Mouse (Mus musculus) midbrain, postnatal 0 days (tissue): ENCODE results near the gene Zfp646. TPM values are rescaled to one million over a fixed set of nuclear protein-coding genes. Genes with fewer than 3 reads are reported as not detected.
"Not testable (repeated sequence)": the region's sequence is repeated elsewhere in the genome, so short reads cannot be mapped to it uniquely, and the experiment has no call there.

Experiments
- ATAC-seq: fragments of 200-750 bp; cut with Nextera tagmentation; 2 replicates; pipeline ENCODE4 v1.8.0; 2017; ENCODE audit warnings: moderate number of reproducible peaks, mild to moderate bottlenecking, moderate TSS enrichment, moderate library complexity; ENCODE audit not compliant: low FRiP score
- DNase-seq: peaks from one replicate; pipeline ENCODE4 v3.0.0-alpha.2; 2015; ENCODE audit warnings: low spot score
- H3K27ac ChIP-seq: fragments of 300-500 bp; sonication (generic); 2 replicates; pipeline ENCODE4 v1.5.1; 2014; ENCODE audit warnings: low read depth, mild to moderate bottlenecking, low read length, mixed read lengths
- H3K27me3 ChIP-seq: fragments of 300-500 bp; sonication (generic); 2 replicates; pipeline ENCODE4 v1.6.1; 2014; ENCODE audit warnings: low read length, control low read depth, mixed read lengths; ENCODE audit not compliant: insufficient read depth
- H3K36me3 ChIP-seq: fragments of 300-500 bp; sonication (generic); 2 replicates; pipeline ENCODE4 v1.6.1; 2014; ENCODE audit warnings: low read length, control low read depth, mixed read lengths; ENCODE audit not compliant: insufficient read depth
- H3K4me1 ChIP-seq: fragments of 300-500 bp; sonication (generic); 2 replicates; pipeline ENCODE4 v1.6.1; 2014; ENCODE audit warnings: mild to moderate bottlenecking, control low read depth, antibody characterized with exemption, low read length, mixed read lengths; ENCODE audit not compliant: insufficient read depth
- H3K4me2 ChIP-seq: fragments of 300-500 bp; sonication (generic); 2 replicates; pipeline ENCODE4 v1.6.1; 2014; ENCODE audit warnings: low read depth, mild to moderate bottlenecking, low read length, mixed read lengths; ENCODE audit not compliant: poor library complexity, severe bottlenecking
- H3K4me3 ChIP-seq: fragments of 300-500 bp; sonication (generic); 2 replicates; pipeline ENCODE4 v1.5.1; 2014; ENCODE audit warnings: low read depth, mild to moderate bottlenecking, low read length, moderate library complexity
- H3K9ac ChIP-seq: fragments of 300-500 bp; sonication (generic); replicated peaks from 2 replicates; pipeline ENCODE4 v1.6.1; 2014; ENCODE audit warnings: mild to moderate bottlenecking, low read length, moderate library complexity, mixed read lengths; ENCODE audit not compliant: poor library complexity, severe bottlenecking
- H3K9me3 ChIP-seq: fragments of 300-500 bp; sonication (generic); 2 replicates; pipeline ENCODE4 v1.6.1; 2016; ENCODE audit warnings: low read length, control low read depth
- CTCF ChIP-seq: IDR thresholded peaks from 2 replicates; pipeline ENCODE4 v1.5.1; 2016; ENCODE audit warnings: antibody characterized with exemption, mild to moderate bottlenecking
- WGBS: fragments of 180-500 bp; shearing (Covaris S2); extraction: QIAGEN DNeasy Blood & Tissue Kit; methylation state at CpG from one replicate; pipeline ENCODE4 v1.1.7; 2014; 5-methylcytosine and 5-hydroxymethylcytosine counted together
- polyA plus RNA-seq: library from polyadenylated mRNA; unstranded; fragments of >200 nt; fragmentation: Nextera tagmentation; extraction: Ambion mirVana; gene quantifications from 2 replicates; pipeline ENCODE4 v1.2.1, GENCODE M21; 2015
- total RNA-seq: library from RNA; depleted of rRNA; stranded (reverse); fragments of >200 nt; gene quantifications from 2 replicates; pipeline ENCODE4 v1.2.3, GENCODE M21; 2014

Gene Zfp646
- total and polyA plus RNA-seq, 2 experiments from 2014 or later = 3.8 to 33.8 TPM

DNA sequence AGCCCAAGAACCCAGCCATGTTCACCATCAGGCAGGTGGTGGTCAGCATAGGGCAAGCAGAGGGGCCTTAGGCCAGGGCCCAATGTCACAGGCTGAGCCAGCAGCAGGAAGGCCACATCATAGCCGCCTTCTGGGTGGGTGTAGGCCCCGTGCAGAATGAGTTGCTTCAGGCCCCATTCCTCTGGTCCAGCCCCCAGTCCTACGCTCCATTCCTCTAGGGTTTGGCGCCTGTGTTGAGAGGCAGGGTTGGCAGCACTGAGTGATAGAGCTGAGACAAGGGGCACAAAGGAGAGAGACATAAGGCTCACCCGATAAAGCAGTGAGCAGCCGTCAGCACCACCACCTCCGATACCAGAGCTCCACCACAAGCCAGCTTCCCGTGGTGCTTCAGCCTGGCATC is 11.2 kb downstream of the Zfp646 start:
- peaks cover 85% of the 10 kb centered on the region for H3K36me3 ChIP-seq
- DNase-seq (no peak), ATAC-seq (no peak)
- H3K4me2 ChIP-seq = no peak overlapping the region
- no peak overlapping the region for H3K9ac ChIP-seq
- no peak for TF ChIP-seq CTCF
- no peaks in the 10 kb centered on the region for H3K27me3 ChIP-seq
- WGBS = 85% methylated on average over 8 of the region's 8 CpGs
- no peak overlapping the region for H3K4me3 ChIP-seq
- no peaks in the 10 kb centered on the region for H3K4me1 ChIP-seq
- no peak overlapping the region for H3K27ac ChIP-seq
- no peaks in the 10 kb centered on the region for H3K9me3 ChIP-seq

DNA sequence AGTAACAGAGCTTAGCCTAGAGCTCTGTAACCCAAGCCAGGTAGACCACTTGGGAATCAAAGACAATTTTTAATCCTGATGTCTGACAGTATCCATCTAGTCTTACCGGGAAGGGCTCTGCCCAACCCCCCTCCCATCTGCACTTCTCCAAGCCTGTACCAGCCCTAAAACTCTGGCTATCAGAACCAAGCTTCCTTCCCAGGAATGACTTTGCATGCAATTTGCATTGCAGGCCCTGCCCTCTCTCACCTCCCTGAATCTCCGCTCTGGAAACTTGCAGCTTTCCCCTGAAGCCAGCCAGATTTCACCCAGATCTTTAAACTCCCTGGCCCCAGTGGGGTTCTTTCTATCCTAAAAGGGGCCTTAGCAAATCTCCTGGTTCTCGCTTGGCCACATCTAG is 11.8 kb downstream of the Zfp646 start:
- peaks cover 82% of the 10 kb centered on the region for H3K36me3 ChIP-seq

DNA sequence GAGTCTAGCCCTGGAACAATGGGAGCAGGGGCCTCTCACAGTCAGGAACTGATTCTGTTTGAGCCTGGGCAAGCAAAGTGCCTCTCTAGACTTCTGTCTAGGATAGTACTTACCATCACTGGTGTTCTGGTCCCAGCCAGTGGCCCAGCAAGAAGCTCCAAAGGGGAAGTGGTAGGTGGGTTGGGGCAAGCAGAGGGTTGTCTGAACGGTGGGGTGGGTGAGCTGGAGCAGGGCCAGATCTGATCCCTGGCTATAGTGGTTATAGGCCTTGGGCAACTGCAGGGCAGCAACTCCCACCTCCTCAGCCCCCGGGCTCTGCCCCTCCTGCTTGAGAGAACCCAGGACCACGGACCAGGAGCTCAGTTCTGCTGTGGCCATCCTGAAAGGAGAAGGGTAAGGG is 12.8 kb downstream of the Zfp646 start:
- H3K36me3 ChIP-seq = peaks cover 79% of the 10 kb centered on the region

More for the DNA sequence above, 11.8 kb downstream of the Zfp646 start:
- no peaks in the 10 kb centered on the region for H3K9me3 ChIP-seq
- no peaks in the 10 kb centered on the region for H3K4me1 ChIP-seq
- no peaks in the 10 kb centered on the region for H3K27me3 ChIP-seq
- DNase-seq (no peak), ATAC-seq (no peak)
- H3K4me3 ChIP-seq = no peak overlapping the region
- no peak overlapping the region for H3K9ac ChIP-seq
- no peak overlapping the region for H3K4me2 ChIP-seq
- TF ChIP-seq CTCF = no peak
- no peak overlapping the region for H3K27ac ChIP-seq
- 82% methylated on average over 3 of the region's 3 CpGs for WGBS

DNA sequence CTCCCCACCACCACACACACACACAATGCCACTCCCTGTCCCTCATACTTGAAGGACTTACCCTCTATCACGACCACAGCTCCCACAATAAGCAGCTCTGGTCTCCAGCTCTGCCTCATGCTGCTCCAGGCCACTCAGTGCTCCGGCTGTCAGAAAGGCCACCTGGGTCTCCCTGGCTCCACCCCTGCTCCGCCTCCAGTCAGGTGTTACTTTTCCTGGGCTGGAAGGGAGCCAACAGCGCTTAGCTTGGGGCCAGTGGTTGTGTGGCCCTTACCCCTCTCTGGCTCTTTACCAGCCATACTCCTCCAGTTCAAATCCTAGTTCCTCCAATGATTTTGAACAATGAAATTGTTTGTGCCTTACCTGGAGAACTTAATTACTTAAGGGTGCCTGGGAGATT is 14.8 kb downstream of the Zfp646 start, which contains the start of gene Prss53:
TSS of gene Prss53 (minus strand) at position 173 of the 400 bp plus-strand sequence.
- H3K4me3 ChIP-seq = no peak within 1 kb of the TSS
- WGBS = 26% methylated on average over 4 of the region's 4 CpGs
- H3K27ac ChIP-seq = no peak within 1 kb of the TSS
- no peak within 1 kb of the TSS for H3K4me2 ChIP-seq
- peaks cover 63% of the 10 kb centered on the region for H3K36me3 ChIP-seq
- no peak within 1 kb of the TSS for H3K9ac ChIP-seq
- H3K4me1 ChIP-seq = no peaks in the 10 kb centered on the region
- no peak for ATAC-seq
- no peak for TF ChIP-seq CTCF
- no peaks in the 10 kb centered on the region for H3K27me3 ChIP-seq
- no peak for DNase-seq
- no peaks in the 10 kb centered on the region for H3K9me3 ChIP-seq

More for the DNA sequence above, 12.8 kb downstream of the Zfp646 start:
- H3K4me3 ChIP-seq = no peak overlapping the region
- H3K9me3 ChIP-seq = no peaks in the 10 kb centered on the region
- 79% methylated on average over 3 of the region's 3 CpGs for WGBS
- no peak overlapping the region for H3K9ac ChIP-seq
- no peaks in the 10 kb centered on the region for H3K4me1 ChIP-seq
- H3K27ac ChIP-seq = no peak overlapping the region
- DNase-seq (no peak), ATAC-seq (no peak)
- no peaks in the 10 kb centered on the region for H3K27me3 ChIP-seq
- no peak overlapping the region for H3K4me2 ChIP-seq
- no peak for TF ChIP-seq CTCF

DNA sequence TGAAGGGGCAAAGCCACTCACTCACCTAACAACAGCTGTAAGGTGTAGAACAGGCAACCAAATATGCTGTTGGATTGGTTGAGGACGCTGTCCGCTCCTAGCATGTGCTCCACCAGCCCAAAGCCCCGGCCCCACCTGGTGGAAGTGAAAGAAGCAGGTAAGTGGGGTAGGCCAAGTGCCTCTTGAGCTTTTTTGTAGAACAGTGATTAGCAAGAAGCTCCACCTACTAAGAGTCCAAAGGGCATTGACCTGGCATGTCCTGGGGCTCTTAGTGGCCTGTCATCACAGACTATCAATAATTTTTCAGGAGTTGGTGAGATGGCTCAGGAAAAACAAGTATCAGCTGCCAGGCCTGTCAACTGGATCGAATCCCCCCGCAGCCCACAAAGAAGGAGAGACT is 18.5 kb downstream of the Zfp646 start:
- TF ChIP-seq CTCF = no peak
- no peak for ATAC-seq
- Histone ChIP-seq H3K4me2 (peak overlapping the region; percentile 74), H3K27ac (no peak overlapping the region), H3K9me3 (no peaks in the 10 kb centered on the region), H3K27me3 (no peaks in the 10 kb centered on the region), H3K9ac (peak overlapping the region; percentile 69; the same call in 1 of the 2 replicates), H3K4me1 (no peaks in the 10 kb centered on the region), H3K36me3 (peaks cover 28% of the 10 kb centered on the region), H3K4me3 (peak overlapping the region; percentile 60)
- 89% methylated on average over 5 of the region's 5 CpGs for WGBS
- DNase-seq = no peak

DNA sequence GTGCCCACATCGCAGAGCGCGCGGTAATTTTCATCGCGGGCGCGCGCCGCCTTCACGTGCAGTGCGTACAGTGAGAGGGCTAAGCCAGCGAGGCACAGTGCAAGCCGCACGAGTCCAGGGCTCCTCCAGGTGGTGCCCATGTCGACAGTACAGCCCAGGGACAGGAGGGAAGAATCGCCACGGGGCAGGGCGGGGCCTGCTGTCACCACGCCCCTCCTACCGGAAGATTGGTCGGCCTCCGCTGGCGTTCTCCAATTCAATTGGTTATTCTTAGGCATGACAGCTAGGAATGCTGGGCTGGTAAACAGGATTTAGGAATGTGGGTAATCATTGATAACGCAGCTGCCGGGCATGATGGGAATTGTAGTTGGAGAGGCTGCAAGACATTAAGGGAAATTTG is 19.4 kb downstream of the Zfp646 start, which contains the start of the genes Gm21974 and Vkorc1:
TSS of gene Gm21974 (minus strand) at position 13 of the 400 bp plus-strand sequence.
TSS of gene Vkorc1 (minus strand) at position 176 of the 400 bp plus-strand sequence.
- ATAC-seq (peak; percentile 96), DNase-seq (peak; percentile 98)
- H3K4me2 ChIP-seq = peak within 1 kb of the TSS; percentile 74
- under 1% methylated on average over 26 of the region's 26 CpGs for WGBS
- no peaks in the 10 kb centered on the region for H3K27me3 ChIP-seq
- peak; percentile 63 for TF ChIP-seq CTCF
- peak within 1 kb of the TSS; percentile 71 for H3K27ac ChIP-seq
- peak within 1 kb of the TSS; percentile 60 for H3K4me3 ChIP-seq
- peak within 1 kb of the TSS; percentile 69 for H3K9ac ChIP-seq
- no peaks in the 10 kb centered on the region for H3K9me3 ChIP-seq
- no peaks in the 10 kb centered on the region for H3K4me1 ChIP-seq
- peaks cover 19% of the 10 kb centered on the region for H3K36me3 ChIP-seq

DNA sequence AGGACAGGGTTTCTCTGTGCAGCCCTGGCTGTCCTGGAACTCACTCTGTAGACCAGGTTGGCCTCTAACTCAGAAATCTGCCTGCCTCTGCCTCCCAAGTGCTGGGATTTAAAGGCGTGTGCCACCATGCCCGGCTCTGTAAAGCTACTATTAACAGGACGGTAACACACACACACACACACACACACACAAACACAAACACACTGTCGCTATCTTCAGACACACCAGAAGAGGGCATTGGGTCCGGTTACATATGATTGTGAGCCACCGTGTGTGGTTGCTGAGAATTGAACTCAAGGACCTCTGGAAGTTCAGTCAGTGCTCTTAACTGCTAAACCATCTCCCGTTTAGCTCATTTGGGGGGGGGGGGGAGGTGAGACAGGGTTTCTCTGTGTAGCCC is 19.9 kb downstream of the Zfp646 start:
- H3K9me3 ChIP-seq, DNase-seq, H3K9ac ChIP-seq, H3K27me3 ChIP-seq, ATAC-seq, H3K4me1 ChIP-seq: not testable (repeated sequence)
- Histone ChIP-seq H3K4me2 (peak overlapping the region; percentile 74; the same call in 1 of the 2 replicates), H3K4me3 (peak overlapping the region; percentile 60; the same call in 1 of the 2 replicates), H3K36me3 (peaks cover 15% of the 10 kb centered on the region; the same call in 1 of the 2 replicates), H3K27ac (0 out of 2 replicates have a peak overlapping the region, but pooled peaks have one; percentile 71)
- 72% methylated on average over 7 of the region's 7 CpGs for WGBS
